ENCODE assay signal across 16 mouse cellular contexts in the genomic region with DNA sequence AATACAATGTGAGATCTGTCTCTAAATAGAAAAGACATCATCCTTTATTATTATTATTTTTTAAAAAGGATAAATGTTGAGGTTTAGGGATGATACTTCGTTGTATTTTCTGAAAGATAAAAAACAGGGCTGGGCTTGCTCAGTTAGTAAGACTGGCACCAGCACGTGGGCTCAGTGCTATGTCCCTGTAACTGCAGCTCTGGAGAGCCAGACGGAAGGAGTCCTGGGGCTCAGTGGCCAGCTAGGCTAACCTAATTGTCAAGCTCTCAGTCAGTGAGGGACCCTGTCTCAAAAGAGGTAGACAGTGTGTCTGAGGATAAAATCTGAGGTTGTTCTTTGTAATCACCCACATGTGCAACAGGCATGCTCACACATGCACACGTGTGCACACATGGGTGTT. TPM values are rescaled to one million over a fixed set of nuclear protein-coding genes. Genes with fewer than 3 reads are reported as not detected.
"Had no signal": no experiment of that assay in that cellular context is flagged by ENCODE, and none has a peak within 500 bp of the region (broad histone marks: within the 10 kb centered on the region; RNA-seq: fewer than 3 reads in every experiment).

No protein-coding gene starts in this region.

- H3K36me3 ChIP-seq: neural tube, embryonic 15.5 days; stomach, embryonic 15.5 days had no signal

- H3K9me3 ChIP-seq: neural tube, embryonic 15.5 days; stomach, embryonic 15.5 days had no signal

- H3K27me3 ChIP-seq: neural tube, embryonic 15.5 days; stomach, embryonic 15.5 days had no signal

- DNase-seq: retina, postnatal 1 day; right cerebral cortex, adult 18-20 months; right cerebral cortex, postnatal 14 days; right cerebral cortex, postnatal 25 days; right cerebral cortex, postnatal 4 days; spleen, adult 18-20 months; thymus, adult 18-20 months; thymus, adult 2 months; thymus, postnatal 14 days; thymus, postnatal 25 days; thymus, postnatal 36 days; thymus, postnatal 4 days had no signal

- H3K4me3 ChIP-seq: neural tube, embryonic 15.5 days; stomach, embryonic 15.5 days had no signal

- H3K27ac ChIP-seq: neural tube, embryonic 15.5 days; stomach, embryonic 15.5 days; stomach, postnatal 0 days had no signal

RNA-seq across cellular contexts. Expression of a gene that starts 19.3 kb away (rescaled TPM):
- total RNA-seq: neutrophil, adult 5-6 weeks had no signal
